Mouse (Mus musculus) stomach, postnatal 0 days (tissue): Measurements from ENCODE around the gene Mcoln3.

ENCODE experiments used
- CTCF ChIP-seq: IDR thresholded peaks from 2 replicates; pipeline ENCODE4 v1.5.1; 2016; ENCODE audit warnings: antibody characterized with exemption, low read depth, mild to moderate bottlenecking, moderate library complexity
- EP300 ChIP-seq: optimal IDR thresholded peaks from 2 replicates; pipeline ENCODE3; 2016; ENCODE audit warnings: antibody characterized with exemption

DNA sequence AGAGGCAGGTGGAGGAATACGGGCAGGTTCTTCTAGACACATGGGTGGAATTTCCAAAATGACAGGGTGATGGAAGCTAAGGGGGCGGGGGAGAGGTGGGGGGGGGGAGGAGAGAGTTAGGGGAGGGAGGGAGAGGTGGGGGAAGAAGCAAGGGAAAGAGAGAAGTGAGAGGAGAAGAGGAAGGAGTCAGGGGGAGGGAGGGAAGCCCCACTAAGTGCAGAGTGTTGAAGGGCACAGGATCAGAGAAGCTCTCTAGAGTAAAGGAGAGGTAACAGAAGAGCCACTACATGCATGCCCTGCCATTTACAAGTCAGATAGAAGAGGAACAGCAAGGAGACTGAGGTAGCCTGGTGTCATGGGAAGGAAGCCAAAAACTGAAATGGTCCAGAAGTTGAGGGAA, 39.6 kb downstream of the Mcoln3 start:
- TF ChIP-seq EP300 (no peak), CTCF (no peak)
